Mouse (Mus musculus) CH12.LX (cell line): Measurements from ENCODE around the gene Cnih3. TPM values are rescaled to one million over a fixed set of nuclear protein-coding genes. Genes with fewer than 3 reads are reported as not detected.
A peak's percentile ranks its signal among the peaks of the same experiment; 100 is the strongest.

Experiments
- DNase-seq: peaks from one replicate; pipeline ENCODE4 v3.0.0-alpha.2; 2013; ENCODE audit errors: extremely low read depth
- H3K27ac ChIP-seq: 2 replicates; pipeline ENCODE4 v1.5.1; 2012; ENCODE audit warnings: low read depth, mild to moderate bottlenecking, control low read depth, moderate library complexity; ENCODE audit not compliant: insufficient read depth
- H3K27me3 ChIP-seq: replicated peaks from 2 replicates; pipeline ENCODE3; 2012; ENCODE audit warnings: inconsistent platforms
- H3K36me3 ChIP-seq, 2 experiments: replicated peaks in 1 of 2; 2 replicates each; pipeline versions ENCODE3 to v1.6.1; 2012; ENCODE audit warnings: inconsistent platforms in 1 of 2, low read length in 1 of 2, mild to moderate bottlenecking in 1 of 2, mixed read lengths in 1 of 2, moderate library complexity in 1 of 2; ENCODE audit not compliant: control insufficient read depth in 1 of 2, insufficient read depth in 1 of 2
- H3K4me1 ChIP-seq, 2 experiments: 2 replicates each; pipeline ENCODE4 v1.6.1; 2012; ENCODE audit warnings: inconsistent platforms in 1 of 2, moderate library complexity in 1 of 2; ENCODE audit not compliant: insufficient read depth in 2 of 2, control insufficient read depth in 1 of 2
- H3K4me2 ChIP-seq: 2 replicates; pipeline ENCODE4 v1.6.1; 2012; ENCODE audit warnings: low read depth, mild to moderate bottlenecking, control low read depth; ENCODE audit not compliant: poor library complexity, insufficient read depth, severe bottlenecking
- H3K4me3 ChIP-seq, 3 experiments: fragments of 150-350 bp in 1 of 3; sonication (generic) in 1 of 3; replicated peaks in 1 of 3; 2 replicates each; pipeline versions ENCODE3 to v1.5.1; 2011 to 2012; ENCODE audit warnings: low read depth in 2 of 3, low read length in 2 of 3, mild to moderate bottlenecking in 2 of 3, moderate library complexity in 2 of 3, control low read depth in 1 of 3, improper control_type of control experiment in 1 of 3, inconsistent platforms in 1 of 3, mixed read lengths in 1 of 3; ENCODE audit not compliant: poor library complexity in 1 of 3
- H3K79me2 ChIP-seq: replicated peaks from 2 replicates; pipeline ENCODE4 v1.6.1; 2012; ENCODE audit warnings: mild to moderate bottlenecking, moderate library complexity; ENCODE audit not compliant: control insufficient read depth, poor library complexity, insufficient read depth, severe bottlenecking; ENCODE audit errors: extremely low read depth
- H3K9ac ChIP-seq: 2 replicates; pipeline ENCODE4 v1.6.1; 2012; ENCODE audit warnings: low read depth, mild to moderate bottlenecking, control low read depth, moderate library complexity; ENCODE audit not compliant: insufficient read depth
- H3K9me3 ChIP-seq: replicated peaks from 2 replicates; pipeline ENCODE3; 2012; ENCODE audit warnings: low read length, inconsistent platforms, mixed read lengths
- CHD1 ChIP-seq: IDR thresholded peaks from 2 replicates; pipeline ENCODE4 v1.6.1; 2012; ENCODE audit warnings: low read depth, low read length, improper control_type of control experiment, inconsistent platforms
- CHD2 ChIP-seq: IDR thresholded peaks from 2 replicates; pipeline ENCODE4 v1.6.1; 2011; ENCODE audit warnings: low read length, improper control_type of control experiment
- CTCF ChIP-seq, 2 experiments: IDR thresholded peaks in 1 of 2; conservative IDR thresholded peaks in 1 of 2; 2 replicates each; pipeline ENCODE4 v1.5.1; 2011 to 2012; ENCODE audit warnings: low read depth in 2 of 2, low read length in 2 of 2, improper control_type of control experiment in 1 of 2, inconsistent platforms in 1 of 2, mild to moderate bottlenecking in 1 of 2, moderate library complexity in 1 of 2
- EP300 ChIP-seq: IDR thresholded peaks from 2 replicates; pipeline ENCODE4 v1.6.1; 2011; ENCODE audit warnings: low read length, improper control_type of control experiment
- GABPA ChIP-seq: IDR thresholded peaks from 2 replicates; pipeline ENCODE4 v1.6.1; 2012; ENCODE audit warnings: low read depth, low read length, improper control_type of control experiment, inconsistent platforms; ENCODE audit not compliant: insufficient replicate concordance
- JUN ChIP-seq: IDR thresholded peaks from 2 replicates; pipeline ENCODE4 v1.6.1; 2011; ENCODE audit warnings: low read depth, mild to moderate bottlenecking, low read length, improper control_type of control experiment, moderate library complexity; ENCODE audit not compliant: insufficient read depth
- JUND ChIP-seq: conservative IDR thresholded peaks from 2 replicates; pipeline ENCODE4 v1.6.1; 2011; ENCODE audit warnings: low read depth, low read length, improper control_type of control experiment
- MAFK ChIP-seq: IDR thresholded peaks from 2 replicates; pipeline ENCODE4 v1.6.1; 2011; ENCODE audit warnings: low read length, improper control_type of control experiment; ENCODE audit not compliant: insufficient replicate concordance
- MAZ ChIP-seq: IDR thresholded peaks from 2 replicates; pipeline ENCODE4 v1.6.1; 2012; ENCODE audit warnings: low read depth, mild to moderate bottlenecking, inconsistent platforms, low read length, improper control_type of control experiment, moderate library complexity
- MEF2A ChIP-seq: IDR thresholded peaks from 2 replicates; pipeline ENCODE4 v1.6.1; 2014; ENCODE audit warnings: low read depth, mild to moderate bottlenecking, inconsistent platforms, low read length, improper control_type of control experiment, borderline replicate concordance
- MXI1 ChIP-seq: IDR thresholded peaks from 2 replicates; pipeline ENCODE4 v1.6.1; 2011; ENCODE audit warnings: mild to moderate bottlenecking, low read depth, low read length, improper control_type of control experiment
- MYC ChIP-seq: IDR thresholded peaks from 2 replicates; pipeline ENCODE4 v1.6.1; 2011; ENCODE audit warnings: low read depth, mild to moderate bottlenecking, improper control_type of control experiment, low read length
- NELFE ChIP-seq: IDR thresholded peaks from 2 replicates; pipeline ENCODE4 v1.6.1; 2011; ENCODE audit warnings: low read depth, low read length, improper control_type of control experiment
- NRF1 ChIP-seq: IDR thresholded peaks from 2 replicates; pipeline ENCODE4 v1.6.1; 2014; ENCODE audit warnings: low read depth, mild to moderate bottlenecking, inconsistent platforms, low read length, improper control_type of control experiment, moderate library complexity
- PAX5 ChIP-seq: IDR thresholded peaks from 2 replicates; pipeline ENCODE4 v1.6.1; 2012; ENCODE audit warnings: low read length, inconsistent platforms, mixed read lengths
- RAD21 ChIP-seq: IDR thresholded peaks from 2 replicates; pipeline ENCODE4 v1.6.1; 2011; ENCODE audit warnings: low read depth, mild to moderate bottlenecking, low read length, improper control_type of control experiment, moderate library complexity
- RCOR1 ChIP-seq: conservative IDR thresholded peaks from 2 replicates; pipeline ENCODE4 v1.6.1; 2012; ENCODE audit warnings: low read depth, mild to moderate bottlenecking, inconsistent platforms, low read length, improper control_type of control experiment
- SMC3 ChIP-seq: IDR thresholded peaks from 2 replicates; pipeline ENCODE4 v1.6.1; 2011; ENCODE audit warnings: low read depth, low read length, improper control_type of control experiment
- TBP ChIP-seq: conservative IDR thresholded peaks from 2 replicates; pipeline ENCODE4 v1.6.1; 2011; ENCODE audit warnings: low read depth, low read length, improper control_type of control experiment
- TCF12 ChIP-seq: IDR thresholded peaks from 2 replicates; pipeline ENCODE4 v1.6.1; 2014; ENCODE audit warnings: low read depth, mild to moderate bottlenecking, inconsistent platforms, low read length, improper control_type of control experiment
- UBTF ChIP-seq: IDR thresholded peaks from 2 replicates; pipeline ENCODE4 v1.6.1; 2012; ENCODE audit warnings: low read depth, mild to moderate bottlenecking, inconsistent platforms, low read length, improper control_type of control experiment, moderate library complexity
- USF1 ChIP-seq: IDR thresholded peaks from 2 replicates; pipeline ENCODE4 v1.6.1; 2014; ENCODE audit warnings: low read depth, mild to moderate bottlenecking, inconsistent platforms, low read length, improper control_type of control experiment
- ZC3H11A ChIP-seq: IDR thresholded peaks from 2 replicates; pipeline ENCODE4 v1.6.1; 2012; ENCODE audit warnings: low read depth, mild to moderate bottlenecking, inconsistent platforms, low read length, improper control_type of control experiment
- ZKSCAN1 ChIP-seq: IDR thresholded peaks from 2 replicates; pipeline ENCODE4 v1.6.1; 2012; ENCODE audit warnings: low read depth, inconsistent platforms, low read length, improper control_type of control experiment, borderline replicate concordance
- dilution Hi-C: fragments of 300-500 bp; cut with MboI; formaldehyde crosslinking; loops from 2 replicates; pipeline ENCODE4 v1.14.3; 2020; ENCODE audit warnings: low sequenced_read_pairs; ENCODE audit not compliant: extremely low pct_unique_long_range_greater_than_20kb, extremely low pct_ligation_motif_present
- in situ Hi-C: fragments of 300-500 bp; cut with MboI; formaldehyde crosslinking; loops from 3 replicates; pipeline ENCODE4 v1.14.3; 2019; ENCODE audit warnings: low sequenced_read_pairs, low pct_ligation_motif_present, low pct_unique_long_range_greater_than_20kb, mixed read lengths
- polyA plus RNA-seq: library from polyadenylated mRNA; unstranded; fragments of >175 nt; gene quantifications from 2 replicates; pipeline ENCODE4 v1.2.1, GENCODE M21; 2012; ENCODE audit warnings: low read depth; ENCODE audit not compliant: insufficient read length
- total RNA-seq, 2 experiments: library from RNA; depleted of rRNA; stranded (reverse); fragments of 300-350 nt in 1 of 2; fragments of >200 nt in 1 of 2; gene quantifications; 2 replicates each; pipeline ENCODE4 v1.2.3; 2012 to 2014

The Cnih3 gene
- total and polyA plus RNA-seq, 3 experiments: not detected

- Histone ChIP-seq H3K4me3 (no peak overlapping the region), H3K9ac (no peak overlapping the region), H3K79me2 (no peaks in the 10 kb centered on the region), H3K9me3 (no peaks in the 10 kb centered on the region), H3K4me1 (0 out of 4 replicates have a peak, but pooled peaks cover 0 to 3% of the 10 kb centered on the region in 2 experiments), H3K27ac (no peak overlapping the region), H3K36me3 (no peaks in the 10 kb centered on the region), H3K4me2 (no peak overlapping the region), H3K27me3 (peaks cover 7% of the 10 kb centered on the region)
- dilution Hi-C loops (no loop called here), in situ Hi-C loops (no loop called here)
- DNase-seq: no peak
- TF ChIP-seq SMC3 (no peak), ZC3H11A (no peak), TCF12 (no peak), PAX5 (no peak), TBP (no peak), MEF2A (no peak), RAD21 (no peak)
Observed at GRCm38 (mm10) chr1:181358526-181358925, 6.1 kb downstream of the Cnih3 start.

DNA sequence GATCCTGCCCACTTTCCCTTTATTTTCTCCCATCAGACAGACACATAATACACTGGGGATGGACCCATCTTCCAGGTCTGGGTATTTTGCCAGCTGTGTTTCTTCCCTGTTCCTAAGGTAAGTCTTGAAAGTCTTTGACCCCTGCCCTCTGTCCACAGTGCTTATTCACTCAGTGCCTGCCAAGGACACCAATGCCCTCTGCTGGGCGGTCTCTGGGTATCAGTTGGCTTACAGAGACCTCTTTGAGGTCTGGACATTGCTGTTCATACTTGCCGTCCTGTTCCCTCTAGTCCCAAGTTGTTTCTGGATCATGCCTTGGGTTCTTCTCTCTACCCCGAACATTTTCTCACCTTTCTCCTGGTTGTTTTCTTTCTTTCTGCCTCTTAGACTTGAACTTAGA is 8.3 kb downstream of the Cnih3 start:
- in situ Hi-C loops: no loop called here
- Histone ChIP-seq H3K9ac (no peak overlapping the region), H3K79me2 (no peaks in the 10 kb centered on the region), H3K27ac (no peak overlapping the region), H3K9me3 (peaks cover 2% of the 10 kb centered on the region), H3K27me3 (peaks cover 7% of the 10 kb centered on the region), H3K4me3 (no peak overlapping the region), H3K4me2 (no peak overlapping the region), H3K4me1 (0 out of 4 replicates have a peak, but pooled peaks cover 0 to 3% of the 10 kb centered on the region in 2 experiments), H3K36me3 (no peaks in the 10 kb centered on the region)
- no peak for DNase-seq
- TF ChIP-seq TBP: no peak
- TF ChIP-seq CTCF (conservative IDR thresholded peaks at IDR 0.05 in 1 of 2, IDR thresholded peaks at IDR 0.05 in 1 of 2; ENCODE audit: low read depth in 2 of 2, low read length in 2 of 2): peak in 1 of 2 experiments; percentile 58; a peak in 2 of 4 replicates
- peak; percentile 59 for TF ChIP-seq SMC3
- peak; percentile 50 for TF ChIP-seq RAD21
- no peak for TF ChIP-seq RCOR1
- no peak for TF ChIP-seq NELFE
- dilution Hi-C loops: no loop called here

DNA sequence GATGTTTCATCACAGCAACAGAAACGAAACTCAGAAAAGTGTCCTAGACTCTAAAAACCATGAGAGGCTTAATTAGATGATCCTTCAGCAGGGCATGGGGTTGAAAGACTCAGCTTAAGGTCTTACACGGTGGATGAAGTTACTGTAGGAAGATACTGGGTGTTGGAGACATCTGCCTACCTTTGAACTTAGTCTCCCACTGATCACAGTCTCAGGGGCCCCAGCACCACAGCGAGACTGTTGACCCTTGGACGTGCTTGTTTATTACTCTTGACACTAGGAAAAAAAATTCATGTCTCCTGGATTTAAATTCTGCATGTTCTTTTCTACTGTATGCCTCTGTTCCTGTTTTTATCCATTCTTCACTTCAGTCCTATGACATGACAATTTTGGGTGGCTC is 11.6 kb downstream of the Cnih3 start:
- no peaks in the 10 kb centered on the region for H3K27me3 ChIP-seq

More for the DNA sequence above, 11.6 kb downstream of the Cnih3 start:
- Histone ChIP-seq H3K79me2 (no peaks in the 10 kb centered on the region), H3K4me3 (no peak overlapping the region), H3K36me3 (no peaks in the 10 kb centered on the region), H3K27ac (no peak overlapping the region), H3K9me3 (peaks cover 2% of the 10 kb centered on the region), H3K4me2 (no peak overlapping the region), H3K4me1 (peaks cover 5 to 28% of the 10 kb centered on the region in 2 experiments; a peak in 2 of 4 replicates), H3K9ac (no peak overlapping the region)
- in situ Hi-C loops: no loop called here
- DNase-seq: no peak
- no peak for TF ChIP-seq ZKSCAN1
- TF ChIP-seq NRF1: no peak
- TF ChIP-seq CHD1: no peak
- TF ChIP-seq EP300: no peak
- no peak for TF ChIP-seq GABPA
- TF ChIP-seq UBTF: no peak
- no peak for TF ChIP-seq MYC
- TF ChIP-seq CHD2: no peak
- no peak for TF ChIP-seq JUND
- TF ChIP-seq USF1: no peak
- TF ChIP-seq JUN: no peak
- TF ChIP-seq RCOR1: no peak
- TF ChIP-seq MXI1: no peak
- no peak for TF ChIP-seq MEF2A
- TF ChIP-seq MAZ: no peak
- no peak for TF ChIP-seq MAFK
- no peak for TF ChIP-seq TBP
- dilution Hi-C loops: no loop called here
